Mouse (Mus musculus) right cerebral cortex, postnatal 14 days (tissue): ENCODE results near the gene Gm10256.
"Not testable (repeated sequence)": the region's sequence is repeated elsewhere in the genome, so short reads cannot be mapped to it uniquely, and the experiment has no call there.

Source experiments
- DNase-seq: peaks from one replicate; pipeline ENCODE4 v3.0.0; 2022

The Gm10256 gene

GRCm38 (mm10) chrY:2830380-2830779 lies at the start of gene Gm10256, which contains the start of gene Rbmy:
Gm10256 (plus strand) TSS chrY:2830699.
Rbmy (plus strand) TSS chrY:2830680.
- DNase-seq = not testable (repeated sequence)

- DNase-seq = not testable (repeated sequence)
These were observed 34.4 kb upstream of the Gm10256 start, which contains the start of gene Gm4064 for GRCm38 (mm10) chrY:2796105-2796504. Gm4064 (minus strand) TSS chrY:2796205.

- not testable (repeated sequence) for DNase-seq
These were observed 70.2 kb downstream of the Gm10256 start, which contains the start of gene Gm10352 for GRCm38 (mm10) chrY:2900689-2901088. Gm10352 (plus strand) TSS chrY:2900989.
